Mouse (Mus musculus): ENCODE measurements at regions not wholly inside any gene's neighbourhood (a gene's known extent, or its start where the extent isn't known, plus 50 kb on each side); places are given as distances from the start of the nearest gene placed in this dataset.

DNA sequence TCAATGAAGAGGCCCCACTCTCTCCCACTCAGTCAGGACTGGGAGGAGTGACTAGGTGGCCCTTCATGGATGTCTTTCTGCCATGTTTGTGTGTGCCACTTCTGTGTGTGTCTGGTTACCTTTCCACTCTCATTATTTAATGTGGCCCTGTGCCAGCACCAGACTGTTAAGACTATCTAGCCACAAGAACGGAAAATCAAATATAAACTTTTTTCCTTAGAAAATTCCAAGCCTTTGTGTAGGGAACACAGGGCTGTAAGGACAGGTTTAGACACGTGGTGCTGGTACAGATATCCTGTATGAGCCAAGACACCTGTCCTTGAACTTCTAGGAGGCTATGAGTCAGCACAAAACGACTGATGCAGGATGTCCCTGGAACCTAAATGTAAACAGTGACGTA is 69.9 kb downstream of the Crygs start:
- DNase-seq (ENCODE audit: low read depth, low spot score): no peak
- no peak overlapping the region for H3K9ac ChIP-seq (ENCODE audit: control insufficient read depth, low read depth, low read length, poor library complexity, severe bottlenecking)
- no peak for TF ChIP-seq USF2 (IDR thresholded peaks at IDR 0.05; ENCODE audit: borderline replicate concordance in 1 of 2, insufficient read depth in 1 of 2, low read depth in 1 of 2, low read length in 2 of 2)
- TF ChIP-seq MAX (IDR thresholded peaks at IDR 0.05; ENCODE audit: low read length): no peak
- no peak for TF ChIP-seq ZC3H11A (IDR thresholded peaks at IDR 0.05; ENCODE audit: low read depth, low read length)
- TF ChIP-seq NELFE (IDR thresholded peaks at IDR 0.05; ENCODE audit: low read depth, low read length): no peak
- no peak for TF ChIP-seq TAL1 (IDR thresholded peaks at IDR 0.05; ENCODE audit: low read length)
- no peak for TF ChIP-seq UBTF (IDR thresholded peaks at IDR 0.05; ENCODE audit: borderline replicate concordance, insufficient read depth, low read depth, low read length)
- no peak for TF ChIP-seq KAT2A (conservative IDR thresholded peaks at IDR 0.05; ENCODE audit: low read depth, low read length)
- H3K27ac ChIP-seq (ENCODE audit: control insufficient read depth, low read depth, low read length): no peak overlapping the region
- H3K27me3 ChIP-seq (ENCODE audit: control insufficient read depth in 1 of 2, insufficient read depth in 2 of 2, low read length in 2 of 2): no peaks in the 10 kb centered on the region
- H3K9me3 ChIP-seq (replicated peaks; ENCODE audit: insufficient read depth, low read length): no peaks in the 10 kb centered on the region
- H3K4me1 ChIP-seq (ENCODE audit: control insufficient read depth in 1 of 2, insufficient read depth in 2 of 2, low read length in 2 of 2): no peaks in the 10 kb centered on the region
- H3K36me3 ChIP-seq (ENCODE audit: control insufficient read depth in 1 of 2, insufficient read depth in 2 of 2, low read length in 2 of 2): no peaks in the 10 kb centered on the region
- H3K4me3 ChIP-seq (ENCODE audit: control insufficient read depth in 1 of 2, insufficient read depth in 1 of 2, low read depth in 2 of 2, low read length in 2 of 2): no peak overlapping the region
- H3K79me2 ChIP-seq (ENCODE audit: control insufficient read depth, insufficient read depth, low read length, poor library complexity): no peaks in the 10 kb centered on the region

DNA sequence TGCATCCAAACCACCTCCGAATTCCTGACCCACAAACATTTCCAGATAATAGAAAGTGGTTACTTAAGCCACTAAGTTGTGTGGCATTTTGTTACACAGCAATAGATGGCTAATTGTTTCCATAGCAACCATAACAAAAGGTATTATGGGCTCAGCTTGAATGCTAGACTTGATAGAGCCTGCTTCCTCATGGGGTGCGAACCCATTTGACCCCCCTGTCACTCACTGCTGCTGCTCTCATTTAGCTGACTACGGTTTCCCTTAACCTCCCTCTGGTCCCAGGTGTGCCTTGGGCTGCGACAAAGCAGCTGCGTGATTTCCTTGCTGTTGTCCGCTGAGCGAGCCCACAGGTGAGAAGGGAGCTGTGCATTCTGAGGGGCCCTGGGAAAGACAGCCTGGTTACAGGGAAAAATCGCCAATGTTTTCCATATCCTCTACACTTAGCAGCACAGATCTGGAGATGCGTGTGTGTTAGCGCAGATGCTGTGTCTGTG is 76.8 kb downstream of the Crygs start:
- DNase-seq (ENCODE audit: low read depth, low spot score): no peak
- TF ChIP-seq EP300 (IDR thresholded peaks at IDR 0.05; ENCODE audit: low read depth in 1 of 2, low read length in 2 of 2) (no peak), SMC3 (IDR thresholded peaks at IDR 0.05; ENCODE audit: low read depth, low read length) (no peak), MAX (IDR thresholded peaks at IDR 0.05; ENCODE audit: low read length) (no peak), TBP (IDR thresholded peaks at IDR 0.05; ENCODE audit: low read depth, low read length) (no peak), MAZ (IDR thresholded peaks at IDR 0.05; ENCODE audit: low read depth, low read length) (no peak), BHLHE40 (IDR thresholded peaks at IDR 0.05; ENCODE audit: borderline replicate concordance, low read depth, low read length) (no peak), ZC3H11A (IDR thresholded peaks at IDR 0.05; ENCODE audit: low read depth, low read length) (no peak), ZNF384 (IDR thresholded peaks at IDR 0.05; ENCODE audit: low read depth, low read length) (no peak), POLR2A (IDR thresholded peaks at IDR 0.05; ENCODE audit: control insufficient read depth in 1 of 2, insufficient read depth in 1 of 2, low read depth in 1 of 2, low read length in 2 of 2, poor library complexity in 1 of 2) (no peak), POLR2AphosphoS5 (IDR thresholded peaks at IDR 0.05; ENCODE audit: borderline replicate concordance, low read depth, low read length) (no peak), CTCF (IDR thresholded peaks at IDR 0.05 in 2 of 3, conservative IDR thresholded peaks at IDR 0.05 in 1 of 3; ENCODE audit: control insufficient read depth in 1 of 3, insufficient read depth in 1 of 3, low read depth in 2 of 3, low read length in 3 of 3, poor library complexity in 1 of 3, severe bottlenecking in 1 of 3) (no peak), ZKSCAN1 (IDR thresholded peaks at IDR 0.05; ENCODE audit: low read depth, low read length) (no peak), USF1 (IDR thresholded peaks at IDR 0.05; ENCODE audit: low read depth, low read length) (no peak), UBTF (IDR thresholded peaks at IDR 0.05; ENCODE audit: borderline replicate concordance, insufficient read depth, low read depth, low read length) (no peak), ETS1 (IDR thresholded peaks at IDR 0.05; ENCODE audit: low read depth, low read length) (no peak), MYB (IDR thresholded peaks at IDR 0.05; ENCODE audit: low read depth, low read length) (no peak), HCFC1 (IDR thresholded peaks at IDR 0.05; ENCODE audit: low read depth, low read length) (no peak)
- Histone ChIP-seq H3K9me3 (replicated peaks; ENCODE audit: insufficient read depth, low read length) (no peaks in the 10 kb centered on the region), H3K4me3 (ENCODE audit: control insufficient read depth in 1 of 2, insufficient read depth in 1 of 2, low read depth in 2 of 2, low read length in 2 of 2) (no peak overlapping the region), H3K79me2 (ENCODE audit: control insufficient read depth, insufficient read depth, low read length, poor library complexity) (no peaks in the 10 kb centered on the region), H3K36me3 (ENCODE audit: control insufficient read depth in 1 of 2, insufficient read depth in 2 of 2, low read length in 2 of 2) (no peaks in the 10 kb centered on the region), H3K27me3 (ENCODE audit: control insufficient read depth in 1 of 2, insufficient read depth in 2 of 2, low read length in 2 of 2) (peaks cover 0 to 2% of the 10 kb centered on the region in 2 experiments; a peak in 1 of 4 replicates), H3K9ac (ENCODE audit: control insufficient read depth, low read depth, low read length, poor library complexity, severe bottlenecking) (no peak overlapping the region), H3K27ac (ENCODE audit: control insufficient read depth, low read depth, low read length) (no peak overlapping the region), H3K4me1 (ENCODE audit: control insufficient read depth in 1 of 2, insufficient read depth in 2 of 2, low read length in 2 of 2) (no peaks in the 10 kb centered on the region)
